Mouse (Mus musculus) monocyte, adult 59 days (primary cell): ENCODE data around the gene Chd1l. TPM values are rescaled to one million over a fixed set of nuclear protein-coding genes. Genes with fewer than 3 reads are reported as not detected.

ENCODE experiments used
- total RNA-seq, 2 experiments: library from RNA; stranded (reverse); gene quantifications; one replicate each; pipeline ENCODE4 v1.2.4; 2023

Chd1l gene
- total RNA-seq, result 10 to 100 TPM; 16.5 to 17.5 TPM

DNA sequence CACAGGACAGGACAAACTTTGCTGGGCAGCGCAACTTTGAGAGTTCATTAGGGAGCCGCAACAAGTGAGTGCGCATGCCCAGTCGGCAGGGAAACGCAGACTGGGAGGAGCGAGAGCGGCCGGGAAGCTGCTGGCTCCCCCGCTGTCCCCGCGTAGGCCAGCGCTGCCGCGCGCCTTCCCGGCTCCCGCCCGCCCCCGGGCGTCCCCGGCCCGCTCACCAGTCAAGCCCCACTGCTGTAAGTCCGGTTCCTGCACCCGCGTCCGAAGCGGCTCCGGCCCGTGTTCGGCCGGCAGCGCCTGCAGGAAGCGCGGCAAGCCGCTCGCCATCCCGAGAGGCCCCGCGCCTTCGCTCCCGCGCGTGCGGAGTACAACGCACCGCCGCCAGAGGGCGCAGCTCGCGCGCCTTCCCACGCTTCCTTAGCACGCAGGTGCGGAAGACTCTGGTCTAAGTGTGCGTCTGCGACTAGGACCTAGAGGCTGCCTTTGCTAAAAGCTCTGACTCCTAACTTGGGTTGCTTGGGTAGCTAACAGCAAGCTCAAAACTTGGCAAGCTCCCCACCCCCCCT lies at the start of gene Chd1l:
TSS of gene Chd1l (minus strand) at position 359 of the 566 bp plus-strand sequence.

GRCm38 (mm10) chr3:97657655-97658411 lies 47.8 kb upstream of the Chd1l start, which contains the start of gene Prkab2:
TSS of gene Prkab2 (plus strand) at chr3:97658193.

DNA sequence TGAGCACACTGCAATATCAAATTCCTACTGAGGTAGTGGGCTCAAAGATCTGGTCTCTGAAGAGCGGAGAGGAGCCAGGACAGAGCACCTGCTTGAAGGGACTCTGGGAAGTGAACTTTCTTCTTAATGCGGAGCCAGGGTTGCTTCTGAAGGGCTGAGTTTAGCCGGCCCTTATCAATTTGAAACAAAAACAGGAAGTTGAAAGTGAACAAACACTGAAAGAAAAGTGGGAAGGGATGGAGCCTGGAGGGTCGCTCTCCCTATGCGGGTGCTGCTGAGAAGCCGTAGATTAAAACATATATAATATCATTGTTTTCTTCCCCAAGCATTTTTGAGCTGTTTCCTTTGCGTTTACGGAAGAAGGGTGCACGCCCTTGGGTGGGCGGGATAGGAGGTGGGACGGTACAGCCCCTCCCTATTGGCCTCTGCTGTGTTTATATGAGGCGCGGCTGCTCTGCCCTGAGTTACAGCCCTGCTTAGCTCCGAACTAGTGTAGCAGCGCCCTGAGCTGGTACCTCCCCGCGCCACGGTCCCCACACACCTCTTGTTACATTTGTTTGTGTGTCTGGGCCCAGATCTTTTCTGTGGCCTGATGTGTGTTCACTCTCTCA lies 18.5 kb upstream of the Chd1l start, which contains the start of gene Fmo5:
TSS of gene Fmo5 (plus strand) at position 414 of the 611 bp plus-strand sequence.

Other genes starting within 250 kb of the Chd1l start
- gene Olfr1402, start 188.2 kb downstream of the Chd1l start, total RNA-seq, result not detected
- gene Fmo5, start 18.6 kb upstream of the Chd1l start, total RNA-seq, result 10 to 100 TPM; 15.0 to 16.2 TPM
- gene Prkab2, start 48.0 kb upstream of the Chd1l start, total RNA-seq, result 10 to 100 TPM; 36.0 to 38.7 TPM
- not detected for gene Gm17651, start 64.5 kb upstream of the Chd1l start, total RNA-seq